Mouse (Mus musculus): Measurements from ENCODE around the gene 1700025G04Rik.

The 1700025G04Rik gene

DNA sequence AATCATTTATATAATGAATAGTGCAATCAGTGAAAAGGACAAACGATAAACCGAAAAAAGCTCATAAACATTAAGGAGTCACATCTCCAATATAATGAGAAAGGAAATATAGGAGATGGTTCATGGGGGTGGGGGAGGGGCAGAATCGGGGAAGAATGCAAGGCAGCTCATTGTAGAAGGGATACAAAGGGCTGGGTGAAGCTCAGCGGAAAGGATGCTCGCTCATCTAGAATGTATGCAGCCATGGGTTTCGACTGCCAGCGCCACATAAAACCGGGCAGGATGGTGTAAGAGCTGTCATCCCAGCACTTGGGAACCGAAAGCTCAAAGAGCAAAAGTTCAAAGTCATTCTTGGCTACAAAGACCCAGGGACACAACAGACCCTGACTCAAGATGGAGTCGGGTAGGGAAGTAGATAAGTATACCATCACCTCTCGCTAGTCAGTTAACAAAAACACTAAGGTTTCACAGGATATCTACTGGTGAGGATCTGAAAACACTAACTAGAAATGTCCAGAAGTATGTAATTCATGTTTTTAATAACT, 12.7 kb downstream of the 1700025G04Rik start:
- intact Hi-C loops (cut with DNase I) = no loop called here

GRCm38 (mm10) chr1:152076222-152076845, 13.6 kb downstream of the 1700025G04Rik start:
- intact Hi-C loops (cut with DNase I) = no loop called here

DNA sequence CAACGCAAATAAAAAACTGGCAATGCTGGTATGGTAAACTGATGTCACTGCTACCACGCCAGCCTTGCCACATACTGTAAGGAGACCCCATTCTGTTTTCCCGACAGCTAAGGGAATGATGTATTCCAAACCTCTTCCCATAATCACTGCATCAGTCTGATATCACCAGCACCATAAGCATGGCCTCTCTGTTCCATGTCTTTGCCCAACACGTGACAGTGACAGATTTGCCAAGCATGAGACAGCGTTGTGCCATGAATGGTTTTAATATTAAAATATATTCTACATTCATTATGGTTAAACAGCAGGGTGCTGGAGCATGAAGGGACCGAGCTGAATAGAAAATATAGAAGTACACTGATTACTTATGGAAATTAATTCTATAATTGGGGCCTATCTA, 14.2 kb downstream of the 1700025G04Rik start:
- intact Hi-C loops (cut with DNase I) = no loop called here

DNA sequence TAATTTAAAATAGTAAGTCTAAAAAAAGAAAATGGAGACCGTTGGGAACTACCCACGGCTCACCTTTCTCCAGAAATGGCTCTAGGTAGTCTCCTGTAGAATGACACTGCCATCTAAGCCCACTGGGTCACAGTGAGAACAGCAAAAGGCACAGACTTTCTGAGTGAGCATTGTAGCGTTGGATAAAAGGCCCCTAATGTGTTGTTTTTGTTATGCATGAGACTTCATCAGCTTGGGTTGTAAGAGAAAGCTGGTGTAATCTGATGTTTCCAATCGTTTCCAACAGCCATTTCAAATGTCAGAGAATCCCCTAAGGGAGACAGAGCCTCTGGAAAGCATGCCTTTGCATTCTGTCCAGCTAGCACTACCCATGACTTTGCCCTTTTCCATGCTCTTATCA, 19.5 kb downstream of the 1700025G04Rik start:
- intact Hi-C loops (cut with DNase I) = no loop called here

DNA sequence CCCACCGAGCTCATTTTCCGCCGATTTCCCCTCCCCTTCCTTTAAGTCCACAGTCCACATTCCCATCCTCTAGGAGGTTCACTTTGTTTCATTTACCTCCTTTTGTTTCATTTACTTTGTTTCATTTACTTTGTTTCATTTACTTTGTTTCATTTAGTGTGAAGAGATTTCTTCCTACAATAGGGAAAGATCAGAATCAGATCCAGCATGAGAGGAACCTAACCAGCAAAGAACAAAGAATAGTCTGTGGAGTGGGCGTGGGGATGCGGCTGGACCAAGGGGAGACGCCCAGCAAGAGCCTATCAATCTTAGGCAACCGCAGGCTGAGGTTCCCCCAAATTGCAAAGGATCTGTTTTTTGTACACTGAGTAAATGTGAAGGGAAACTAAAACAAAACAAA, 20.2 kb downstream of the 1700025G04Rik start:
- intact Hi-C loops (cut with DNase I) = no loop called here

- intact Hi-C loops (cut with DNase I) = no loop called here
Observed at GRCm38 (mm10) chr1:152067919-152068318, 22.0 kb downstream of the 1700025G04Rik start.

GRCm38 (mm10) chr1:152065527-152065926, 24.4 kb downstream of the 1700025G04Rik start:
- intact Hi-C loops (cut with DNase I) = no loop called here

GRCm38 (mm10) chr1:152063357-152064145, 26.4 kb downstream of the 1700025G04Rik start:
- intact Hi-C loops (cut with DNase I) = no loop called here

DNA sequence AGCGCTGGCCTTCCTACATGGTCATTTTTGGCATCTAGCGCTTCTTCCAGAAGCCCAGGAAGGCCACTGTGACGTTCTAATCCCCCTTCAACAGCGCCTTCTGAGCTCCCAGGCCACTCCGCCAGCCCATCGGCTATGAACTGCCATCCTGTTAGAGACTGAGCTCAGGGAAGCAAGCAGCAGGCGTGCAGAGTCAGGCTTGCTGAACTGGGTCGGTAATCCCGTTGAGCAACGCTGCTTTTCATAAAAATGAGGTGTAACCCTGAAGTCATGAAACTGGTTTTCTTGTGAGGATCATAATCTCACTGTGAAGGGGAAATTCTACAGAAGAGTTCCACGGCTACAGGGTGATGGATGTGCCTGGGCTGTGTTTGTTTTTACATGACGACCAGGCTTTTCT, 28.2 kb downstream of the 1700025G04Rik start:
- intact Hi-C loops (cut with DNase I) = no loop called here

DNA sequence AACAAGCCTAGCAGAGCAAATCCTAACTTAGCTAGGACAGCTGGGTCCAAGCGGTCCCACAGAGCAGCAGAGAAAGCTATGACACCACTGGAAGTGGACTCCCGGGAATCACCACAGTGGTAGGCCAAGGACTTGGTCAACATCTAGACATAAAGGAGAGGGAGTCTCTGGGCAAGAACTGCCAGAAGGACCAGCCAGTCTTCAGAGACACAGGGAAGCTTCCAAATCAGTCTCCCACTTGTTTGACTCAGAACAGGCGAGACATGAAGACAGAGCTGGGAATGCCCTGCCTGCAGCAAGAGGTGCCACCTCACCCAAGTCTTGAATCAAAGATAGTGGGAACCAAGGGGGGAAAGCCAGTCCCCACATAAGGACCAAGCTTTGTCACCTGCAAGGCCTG, 29.7 kb downstream of the 1700025G04Rik start:
- intact Hi-C loops (cut with DNase I) = no loop called here

DNA sequence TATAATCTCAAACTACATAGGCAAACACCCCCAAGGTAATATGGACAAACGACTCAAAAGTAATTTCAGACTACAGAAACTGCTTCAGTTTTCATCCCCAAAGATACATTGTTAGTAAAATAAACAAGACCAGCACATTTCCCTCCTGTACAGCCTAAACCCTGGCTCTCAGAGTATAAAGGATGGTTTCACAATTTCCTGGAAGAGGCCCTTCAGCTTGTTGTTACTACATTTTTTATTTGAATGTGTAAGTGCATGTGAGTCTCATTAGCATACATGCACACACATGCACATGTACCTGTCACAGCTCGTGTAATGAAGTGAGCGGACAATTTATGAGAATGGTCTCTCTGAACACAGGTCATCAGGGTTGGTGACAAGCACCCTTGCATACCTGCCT, 31.1 kb downstream of the 1700025G04Rik start:
- intact Hi-C loops (cut with DNase I) = no loop called here

DNA sequence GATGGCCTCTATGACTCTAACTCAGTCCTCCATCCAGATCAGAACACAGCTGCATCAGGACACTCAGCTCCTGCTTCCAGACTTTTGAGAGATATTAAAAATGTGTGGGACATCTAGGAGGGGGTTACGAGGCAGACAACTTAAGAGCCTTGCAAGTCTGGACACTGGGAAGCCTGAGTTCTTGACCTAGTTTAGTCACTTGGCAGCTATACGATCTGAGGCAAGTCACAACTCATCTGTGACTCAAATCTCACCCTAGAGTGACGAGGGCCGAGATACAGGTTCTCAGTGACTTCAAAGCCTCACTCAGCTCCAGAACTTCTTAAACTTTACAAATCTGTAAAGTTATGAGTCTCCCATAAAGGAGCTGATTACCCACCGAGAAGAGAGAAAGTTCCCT, 36.8 kb downstream of the 1700025G04Rik start:
- intact Hi-C loops (cut with DNase I) = no loop called here

- intact Hi-C loops (cut with DNase I) = no loop called here
Observed at GRCm38 (mm10) chr1:152051858-152052257, 38.1 kb downstream of the 1700025G04Rik start.

GRCm38 (mm10) chr1:152050037-152050436, 39.9 kb downstream of the 1700025G04Rik start:
- intact Hi-C loops (cut with DNase I) = no loop called here

- intact Hi-C loops (cut with DNase I) = no loop called here
Observed at GRCm38 (mm10) chr1:152048291-152048690, 41.6 kb downstream of the 1700025G04Rik start.

- intact Hi-C loops (cut with DNase I) = no loop called here
Observed at GRCm38 (mm10) chr1:152047416-152047815, 42.5 kb downstream of the 1700025G04Rik start.

DNA sequence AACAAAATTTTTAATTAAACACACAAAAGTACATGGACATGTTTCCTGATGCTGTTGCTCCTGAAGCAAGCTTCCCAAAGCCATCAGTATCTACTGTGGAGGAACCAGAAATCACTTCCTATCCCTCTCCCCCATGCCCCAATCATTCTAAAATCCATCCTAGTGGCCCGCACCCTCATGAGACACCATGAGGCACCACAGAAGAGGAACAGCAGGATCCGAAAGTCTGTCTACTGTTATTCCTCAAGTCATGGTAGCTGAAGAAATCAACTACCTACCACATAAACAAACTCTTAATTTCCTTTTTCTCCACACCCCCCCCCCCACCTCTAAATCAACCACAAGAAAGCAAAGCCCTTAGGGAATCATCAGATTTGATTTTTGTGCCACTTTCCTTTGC, 46.5 kb downstream of the 1700025G04Rik start:
- intact Hi-C loops (cut with DNase I) = no loop called here

GRCm38 (mm10) chr1:152042409-152042808, 47.5 kb downstream of the 1700025G04Rik start:
- intact Hi-C loops (cut with DNase I) = no loop called here

DNA sequence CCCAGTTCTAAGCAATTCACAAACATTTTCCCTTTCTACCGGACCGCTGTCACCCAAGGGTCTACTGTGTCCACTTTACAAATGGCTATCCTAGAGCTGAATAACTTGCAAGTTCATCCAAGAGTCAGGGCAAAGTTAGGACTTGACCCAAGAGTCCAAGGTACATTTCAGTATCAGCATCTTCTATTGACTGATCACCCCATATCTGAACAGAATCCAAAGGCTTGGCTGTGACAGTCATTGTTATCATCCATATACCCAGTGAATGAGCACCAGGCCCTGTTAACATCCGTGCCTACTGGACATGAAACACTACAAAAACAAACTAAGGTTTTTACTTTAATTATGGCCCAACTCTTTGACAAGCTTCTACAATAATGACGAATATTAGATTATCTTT, 48.9 kb downstream of the 1700025G04Rik start:
- intact Hi-C loops (cut with DNase I) = no loop called here

- intact Hi-C loops (cut with DNase I) = no loop called here
Observed at GRCm38 (mm10) chr1:152040053-152040452, 49.9 kb downstream of the 1700025G04Rik start.

DNA sequence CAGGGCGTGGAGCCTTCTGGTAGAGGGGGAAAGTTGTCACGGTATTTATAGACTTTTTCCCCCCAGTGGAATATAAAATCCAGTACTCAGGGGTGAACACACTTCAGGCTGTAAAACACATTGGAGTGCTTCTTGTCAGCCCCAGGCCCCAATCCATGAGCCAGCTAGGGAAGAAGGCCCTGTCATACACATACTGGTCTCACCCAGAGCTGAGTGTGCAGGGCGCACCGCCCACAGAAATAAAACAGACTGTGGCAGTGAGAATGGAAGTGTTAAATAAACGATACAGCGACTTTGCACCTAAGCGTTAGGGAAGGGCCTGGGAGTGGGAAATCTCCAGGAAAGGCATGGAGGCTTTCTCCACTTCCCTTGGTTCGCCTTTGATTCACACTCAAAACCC, 50.3 kb downstream of the 1700025G04Rik start:
- intact Hi-C loops (cut with DNase I) = no loop called here

- intact Hi-C loops (cut with DNase I) = no loop called here
Observed at GRCm38 (mm10) chr1:152038086-152038485, 51.8 kb downstream of the 1700025G04Rik start.

DNA sequence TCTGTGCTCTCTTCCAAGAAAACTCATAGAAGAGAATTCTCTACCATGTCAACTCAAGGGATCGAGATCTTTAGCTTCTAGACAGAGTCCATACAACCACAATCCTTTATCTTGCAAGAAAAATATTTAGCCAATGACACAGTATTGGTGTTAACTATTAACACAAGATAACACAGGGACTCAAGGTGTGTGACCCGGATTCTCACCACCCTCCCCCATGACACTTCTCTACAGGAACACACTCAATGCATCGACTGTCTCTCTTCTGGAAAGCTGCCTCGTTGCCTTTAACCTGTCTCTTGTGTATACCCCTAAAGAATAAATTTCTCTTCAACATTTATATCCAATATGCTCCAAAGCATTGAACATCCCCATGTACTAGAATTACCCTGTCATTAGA, 52.3 kb downstream of the 1700025G04Rik start:
- intact Hi-C loops (cut with DNase I) = no loop called here

Measured in adrenal gland (tissue).